Mouse (Mus musculus): ENCODE results near the gene Nanp. TPM values are rescaled to one million over a fixed set of nuclear protein-coding genes. Genes with fewer than 3 reads are reported as not detected.

Gene Nanp
- polyA plus RNA-seq (2015; fragmentation: Nextera tagmentation; extraction: Ambion mirVana) = 32.4 and 35.3 TPM in 2 replicates

DNA sequence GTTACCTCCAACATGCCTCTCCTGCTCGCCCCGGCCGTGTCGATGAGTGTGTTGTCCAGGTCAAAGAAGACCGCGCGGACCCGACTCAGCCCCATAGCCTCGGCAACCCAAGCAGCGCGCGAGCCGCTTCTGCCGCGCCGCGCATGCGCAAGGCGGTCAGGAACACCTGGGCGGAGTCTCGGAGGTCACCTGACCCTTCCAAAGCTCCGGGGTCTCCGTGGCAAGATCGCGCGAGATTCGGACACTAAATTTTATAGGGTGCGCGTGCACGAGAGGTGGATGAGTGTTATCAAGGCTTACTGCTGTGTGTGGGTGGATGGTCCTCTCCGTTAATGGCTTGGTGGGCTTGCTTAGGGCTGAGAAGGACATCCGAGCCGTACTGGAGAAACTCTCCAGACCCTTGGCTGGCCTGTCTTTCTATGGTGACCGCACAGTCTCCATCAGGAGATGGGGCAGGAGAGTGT is at the start of gene Nanp, which contains the start of gene Ninl:
Gene Nanp (minus strand): TSS at position 167 of the 464 bp plus-strand sequence.
Gene Ninl (minus strand): TSS at position 151 of the 464 bp plus-strand sequence.
- Histone ChIP-seq H3K9ac (replicated peaks) (peak within 1 kb of the TSS; percentile 99), H3K4me2 (replicated peaks) (peak within 1 kb of the TSS; percentile 80), H3K27me3 (no peaks in the 10 kb centered on the region), H3K4me1 (peaks cover 20% of the 10 kb centered on the region), H3K9me3 (no peaks in the 10 kb centered on the region), H3K4me3 (peak within 1 kb of the TSS; percentile 92), H3K36me3 (no peaks in the 10 kb centered on the region), H3K27ac (replicated peaks) (peak within 1 kb of the TSS; percentile 68)
- peak; percentile 95 for ATAC-seq (replicated peaks)
- WGBS = 2% methylated on average over 34 of the region's 34 CpGs

DNA sequence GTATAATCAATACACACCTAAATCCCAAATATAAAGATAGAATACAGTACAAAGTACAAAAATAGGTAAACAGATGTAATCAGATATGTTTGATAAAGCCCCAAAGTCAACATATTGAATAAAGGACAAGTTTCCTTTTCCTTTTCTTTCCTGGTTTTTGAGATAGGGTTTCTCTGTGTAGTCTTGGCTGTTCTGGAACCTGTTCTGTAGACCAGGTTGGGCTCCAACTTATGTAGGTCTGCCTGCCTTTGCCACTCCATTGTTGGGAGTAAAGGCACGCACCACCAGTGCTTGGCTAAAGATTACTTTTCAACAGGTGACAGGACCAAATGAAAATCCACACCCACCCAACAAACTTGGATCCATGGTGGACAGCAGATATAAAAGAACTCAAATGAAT is 17.4 kb upstream of the Nanp start:
- 85% methylated on average over 1 of the region's 1 CpGs for WGBS
- no peaks in the 10 kb centered on the region for H3K4me1 ChIP-seq
- H3K27me3 ChIP-seq = no peaks in the 10 kb centered on the region
- ATAC-seq (replicated peaks) = no peak
- no peak overlapping the region for H3K4me2 ChIP-seq (replicated peaks)
- H3K36me3 ChIP-seq = no peaks in the 10 kb centered on the region
- no peak overlapping the region for H3K9ac ChIP-seq (replicated peaks)
- no peak overlapping the region for H3K4me3 ChIP-seq
- H3K27ac ChIP-seq (replicated peaks) = no peak overlapping the region
- no peaks in the 10 kb centered on the region for H3K9me3 ChIP-seq

DNA sequence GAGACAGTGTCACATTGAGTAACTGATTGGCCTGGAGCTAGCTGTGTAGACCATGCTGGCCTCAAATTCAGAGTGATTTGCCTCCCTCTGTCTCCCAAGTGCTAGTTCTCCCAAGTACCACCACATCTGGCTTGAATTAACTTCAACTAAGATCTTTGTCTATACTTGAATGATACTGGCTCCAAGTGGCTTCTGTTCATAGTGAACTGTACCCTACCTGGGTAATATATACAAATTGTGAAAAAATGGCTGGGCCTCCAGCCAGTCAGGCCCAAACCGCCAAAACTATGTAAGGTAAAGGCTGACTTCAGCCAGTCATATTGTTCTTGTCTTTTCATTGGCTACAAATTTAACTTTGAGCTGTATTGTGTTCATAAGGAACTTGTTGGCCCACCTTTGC is 1.2 kb upstream of the Nanp start:
- Histone ChIP-seq H3K4me1 (peaks cover 20% of the 10 kb centered on the region), H3K9me3 (no peaks in the 10 kb centered on the region), H3K36me3 (no peaks in the 10 kb centered on the region), H3K4me2 (replicated peaks) (no peak overlapping the region), H3K9ac (replicated peaks) (no peak overlapping the region), H3K27ac (replicated peaks) (no peak overlapping the region), H3K4me3 (no peak overlapping the region), H3K27me3 (no peaks in the 10 kb centered on the region)
- ATAC-seq (replicated peaks) = no peak
- 90% methylated on average over 1 of the region's 1 CpGs for WGBS

DNA sequence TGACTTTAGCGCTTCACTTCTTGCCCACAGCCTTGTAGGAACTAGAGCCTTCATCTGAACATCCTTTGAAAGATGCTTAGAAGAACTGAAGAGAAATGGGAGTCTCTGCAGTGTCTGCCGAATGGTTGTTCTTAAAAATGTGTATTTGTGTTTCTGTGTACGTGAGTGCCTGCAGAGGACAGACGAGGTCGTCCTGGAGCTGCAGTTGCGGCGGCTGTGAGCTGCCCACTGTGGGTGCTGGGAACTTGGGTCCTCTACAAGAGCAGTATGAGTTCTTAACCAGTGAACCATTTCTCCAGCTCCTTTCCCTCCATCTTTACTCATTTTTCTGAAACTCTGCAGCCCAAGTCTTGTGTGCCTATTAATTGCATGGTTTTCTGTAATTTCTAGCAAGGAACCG is 528 bp upstream of the Nanp start:
- Histone ChIP-seq H3K9ac (replicated peaks) (peak overlapping the region; percentile 99), H3K36me3 (no peaks in the 10 kb centered on the region), H3K4me2 (replicated peaks) (peak overlapping the region; percentile 80), H3K27me3 (no peaks in the 10 kb centered on the region), H3K27ac (replicated peaks) (peak overlapping the region; percentile 68), H3K4me3 (peak overlapping the region; percentile 92), H3K9me3 (no peaks in the 10 kb centered on the region), H3K4me1 (peaks cover 20% of the 10 kb centered on the region)
- ATAC-seq (replicated peaks) = peak; percentile 42; the same call in 1 of the 2 replicates
- 45% methylated on average over 8 of the region's 8 CpGs for WGBS

DNA sequence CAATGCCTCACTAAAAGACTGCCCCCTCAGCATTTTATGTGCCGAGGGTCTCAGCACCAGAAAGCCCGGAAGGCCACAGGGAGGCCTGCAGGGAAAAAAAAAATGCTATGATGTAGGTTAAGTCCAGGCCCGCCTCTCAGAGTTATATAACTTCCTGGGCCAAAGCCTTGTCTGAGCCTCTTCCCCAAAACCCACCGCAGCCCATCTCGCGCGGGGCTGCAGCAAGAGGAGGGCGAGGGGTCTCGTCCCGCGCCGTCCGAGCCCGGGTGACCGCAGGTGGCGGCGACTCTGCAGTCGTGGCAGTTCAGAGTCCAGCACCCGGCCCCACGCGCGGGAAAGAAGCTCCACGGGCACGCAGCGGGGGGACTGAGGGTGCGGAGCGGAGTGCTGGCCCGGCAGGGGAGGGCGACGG is 381 bp downstream of the Nanp start:
- H3K9me3 ChIP-seq = no peaks in the 10 kb centered on the region
- WGBS = under 1% methylated on average over 30 of the region's 30 CpGs
- ATAC-seq (replicated peaks) = no peak; the same call in 1 of the 2 replicates
- no peaks in the 10 kb centered on the region for H3K27me3 ChIP-seq
- H3K4me3 ChIP-seq = peak overlapping the region; percentile 92
- H3K9ac ChIP-seq (replicated peaks) = peak overlapping the region; percentile 99
- H3K27ac ChIP-seq (replicated peaks) = peak overlapping the region; percentile 64
- peaks cover 20% of the 10 kb centered on the region for H3K4me1 ChIP-seq
- no peaks in the 10 kb centered on the region for H3K36me3 ChIP-seq
- H3K4me2 ChIP-seq (replicated peaks) = peak overlapping the region; percentile 80

DNA sequence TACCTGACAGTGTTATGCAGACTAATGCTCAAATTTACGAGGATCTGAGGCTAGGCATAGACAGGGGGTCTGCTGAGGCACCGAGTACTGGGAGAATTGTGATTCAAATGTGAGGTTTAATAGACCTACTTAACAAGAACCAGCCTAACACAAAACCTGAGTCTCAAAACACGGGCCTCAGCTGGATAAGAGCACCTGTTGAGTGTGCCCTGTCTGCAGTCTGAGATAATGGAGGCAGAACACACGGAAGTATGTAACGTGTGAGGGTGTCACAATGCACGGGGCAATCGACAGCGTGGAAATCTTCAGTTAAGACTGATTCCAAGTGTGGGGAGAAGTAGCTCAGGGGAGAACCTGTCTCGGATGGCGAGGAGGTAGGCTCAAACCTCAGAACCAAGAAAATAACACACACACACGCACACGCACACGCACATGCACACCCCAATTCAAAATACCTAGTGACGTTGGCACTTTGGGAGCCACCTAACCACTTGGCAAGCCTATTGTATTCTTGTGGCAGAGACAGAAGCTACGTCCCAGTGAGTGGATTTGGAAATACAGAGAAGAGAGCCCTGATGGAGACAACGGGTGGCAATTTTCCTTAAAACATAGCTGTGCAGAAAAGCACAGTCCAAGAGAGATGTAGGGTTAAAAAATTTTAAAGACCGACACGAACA is 1.2 kb downstream of the Nanp start:
- Histone ChIP-seq H3K9ac (replicated peaks) (peak overlapping the region; percentile 99), H3K36me3 (no peaks in the 10 kb centered on the region), H3K27me3 (no peaks in the 10 kb centered on the region), H3K4me2 (replicated peaks) (peak overlapping the region; percentile 80), H3K4me1 (peaks cover 20% of the 10 kb centered on the region), H3K9me3 (no peaks in the 10 kb centered on the region), H3K4me3 (peak overlapping the region; percentile 92), H3K27ac (replicated peaks) (no peak overlapping the region)
- ATAC-seq (replicated peaks) = no peak
- WGBS = 51% methylated on average over 18 of the region's 18 CpGs

DNA sequence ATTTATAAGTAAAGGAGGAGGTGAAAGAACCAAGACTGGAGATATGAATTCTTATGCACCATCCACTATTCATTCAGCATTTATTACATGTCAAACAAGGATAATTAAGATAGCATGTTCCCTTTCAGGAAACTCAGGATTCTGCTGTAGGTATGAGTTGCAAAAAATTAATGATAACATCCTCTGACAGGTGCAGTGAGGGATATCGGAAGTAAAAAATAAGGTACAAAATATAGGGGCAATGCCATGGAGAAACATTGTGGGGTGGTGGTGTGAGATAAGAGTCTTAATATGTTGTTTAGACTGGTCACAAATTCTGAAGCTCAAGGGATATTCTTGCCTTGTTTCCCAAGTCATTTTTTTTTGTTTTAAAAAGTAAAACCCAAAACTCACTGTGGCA is 1.9 kb downstream of the Nanp start:
- Histone ChIP-seq H3K9ac (replicated peaks) (no peak overlapping the region), H3K4me1 (peaks cover 20% of the 10 kb centered on the region), H3K27ac (replicated peaks) (no peak overlapping the region), H3K4me2 (replicated peaks) (no peak overlapping the region), H3K9me3 (no peaks in the 10 kb centered on the region), H3K4me3 (no peak overlapping the region), H3K27me3 (no peaks in the 10 kb centered on the region), H3K36me3 (no peaks in the 10 kb centered on the region)
- WGBS = 100% methylated on average over 1 of the region's 1 CpGs
- ATAC-seq (replicated peaks) = no peak

DNA sequence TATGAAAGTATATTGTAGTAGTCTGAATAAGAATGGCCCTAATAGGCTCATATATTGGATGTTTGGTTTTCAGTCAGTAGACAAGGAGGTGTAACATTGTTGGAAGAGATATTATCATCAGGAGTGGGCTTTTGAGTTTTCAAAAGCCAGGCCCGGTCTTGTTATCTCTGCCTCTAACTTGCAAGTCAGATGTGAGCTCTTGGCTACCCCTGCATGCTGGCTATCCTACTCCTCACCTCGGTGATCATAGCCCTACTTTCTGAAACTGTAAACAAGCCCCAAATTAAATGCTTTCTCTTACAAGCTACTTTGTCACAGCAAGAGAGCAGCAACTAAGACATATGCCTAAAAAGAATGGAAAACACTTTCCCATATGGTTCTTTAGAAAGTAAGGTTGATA is 2.5 kb downstream of the Nanp start:
- Histone ChIP-seq H3K27ac (replicated peaks) (no peak overlapping the region), H3K4me1 (peaks cover 20% of the 10 kb centered on the region), H3K4me3 (no peak overlapping the region), H3K9me3 (no peaks in the 10 kb centered on the region), H3K9ac (replicated peaks) (no peak overlapping the region), H3K36me3 (no peaks in the 10 kb centered on the region), H3K4me2 (replicated peaks) (no peak overlapping the region), H3K27me3 (no peaks in the 10 kb centered on the region)
- ATAC-seq (replicated peaks) = no peak
- 97% methylated on average over 2 of the region's 2 CpGs for WGBS

DNA sequence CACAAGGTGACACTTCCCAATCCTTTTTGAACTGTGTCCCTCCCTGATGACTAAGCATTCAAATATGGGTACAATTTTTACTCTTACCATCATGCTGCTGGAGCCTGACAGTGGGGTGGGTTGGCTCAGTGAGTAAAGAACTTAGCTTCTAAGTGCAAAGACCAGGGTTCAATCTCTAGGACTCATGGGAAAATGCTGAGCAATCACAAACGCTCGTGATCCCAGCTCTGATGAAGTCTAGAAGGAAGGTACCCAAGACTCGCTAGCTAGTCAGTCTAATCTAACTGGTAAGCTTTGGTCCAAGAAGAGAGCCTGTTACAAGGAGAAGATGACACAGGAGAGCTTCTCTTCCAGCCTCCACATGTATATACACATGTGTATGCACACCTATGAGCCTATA is 4.8 kb downstream of the Nanp start:
- Histone ChIP-seq H3K27ac (replicated peaks) (no peak overlapping the region), H3K4me2 (replicated peaks) (no peak overlapping the region), H3K4me1 (peaks cover 13% of the 10 kb centered on the region), H3K9ac (replicated peaks) (no peak overlapping the region), H3K27me3 (no peaks in the 10 kb centered on the region), H3K36me3 (no peaks in the 10 kb centered on the region), H3K9me3 (no peaks in the 10 kb centered on the region), H3K4me3 (no peak overlapping the region)
- 91% methylated on average over 3 of the region's 3 CpGs for WGBS
- no peak for ATAC-seq (replicated peaks)

DNA sequence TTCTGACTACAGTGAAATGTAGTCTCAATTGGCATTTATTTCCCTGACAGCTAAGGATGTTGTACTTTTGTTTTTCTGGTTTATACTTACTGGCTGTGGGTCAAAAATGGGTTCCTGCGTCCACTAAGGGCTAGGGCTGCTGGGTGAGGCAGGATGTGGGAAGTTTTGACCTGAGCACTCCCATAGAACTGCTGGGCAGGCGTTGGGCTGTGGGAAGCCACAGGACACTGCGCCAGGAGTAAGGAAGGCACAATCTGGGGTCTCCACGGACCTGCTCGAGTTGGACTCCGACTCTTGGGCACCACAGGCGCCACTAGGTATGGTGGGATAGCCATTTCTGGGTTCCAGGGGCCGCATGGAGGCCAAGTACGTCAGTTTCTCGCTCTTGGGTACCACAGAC is 18.0 kb downstream of the Nanp start:
- Histone ChIP-seq H3K4me1 (no peaks in the 10 kb centered on the region), H3K36me3 (no peaks in the 10 kb centered on the region), H3K9ac (replicated peaks) (no peak overlapping the region), H3K27me3 (no peaks in the 10 kb centered on the region), H3K4me2 (replicated peaks) (no peak overlapping the region), H3K27ac (replicated peaks) (no peak overlapping the region), H3K9me3 (no peaks in the 10 kb centered on the region), H3K4me3 (no peak overlapping the region)
- no peak for ATAC-seq (replicated peaks)
- 89% methylated on average over 10 of the region's 10 CpGs for WGBS

DNA sequence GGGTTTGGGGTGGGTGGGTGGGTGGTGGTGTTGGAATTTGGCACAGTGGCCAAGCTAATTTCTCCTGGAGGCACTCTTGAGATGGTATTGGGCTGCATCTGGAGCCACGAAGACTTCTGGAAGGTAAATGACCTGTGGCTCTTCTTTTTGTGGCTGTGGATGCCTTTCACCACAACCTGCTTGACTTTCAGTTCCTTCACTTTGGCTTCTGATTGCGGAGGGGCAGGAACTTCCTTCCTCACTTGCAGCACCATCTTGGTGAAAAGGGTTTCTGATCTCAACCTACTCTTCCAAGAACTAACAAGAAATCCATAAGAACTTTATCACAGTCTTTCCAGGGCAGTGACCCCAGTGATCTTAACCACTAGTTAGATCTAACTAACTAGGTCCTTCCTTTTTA is 23.9 kb downstream of the Nanp start:
- no peaks in the 10 kb centered on the region for H3K27me3 ChIP-seq

DNA sequence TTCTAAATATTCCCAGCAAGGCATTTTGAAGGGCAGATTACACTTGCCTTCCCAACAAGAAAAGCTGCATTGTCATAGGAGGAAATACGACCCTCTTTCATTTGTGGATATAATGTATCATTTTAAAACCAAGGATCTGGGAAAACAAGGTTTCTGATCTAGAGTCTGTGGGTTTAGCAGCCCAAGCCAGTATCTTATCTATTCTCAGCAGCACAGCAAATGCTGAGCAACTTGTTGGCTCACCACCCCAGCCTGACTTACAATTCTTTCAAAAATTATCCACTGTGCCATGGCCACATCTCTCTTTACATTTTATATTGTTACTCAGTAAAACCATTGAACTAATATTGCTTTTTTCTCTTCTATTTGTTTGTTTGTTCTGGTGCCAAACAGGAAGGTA is 27.9 kb downstream of the Nanp start:
- Histone ChIP-seq H3K27ac (replicated peaks) (no peak overlapping the region), H3K27me3 (no peaks in the 10 kb centered on the region), H3K36me3 (no peaks in the 10 kb centered on the region), H3K9ac (replicated peaks) (no peak overlapping the region), H3K4me3 (no peak overlapping the region), H3K4me1 (peaks cover 19% of the 10 kb centered on the region), H3K9me3 (no peaks in the 10 kb centered on the region), H3K4me2 (replicated peaks) (no peak overlapping the region)
- 75% methylated on average over 1 of the region's 1 CpGs for WGBS
- ATAC-seq (replicated peaks) = no peak

More for the DNA sequence above, 23.9 kb downstream of the Nanp start:
- Histone ChIP-seq H3K36me3 (no peaks in the 10 kb centered on the region), H3K27ac (replicated peaks) (no peak overlapping the region), H3K4me2 (replicated peaks) (no peak overlapping the region), H3K9ac (replicated peaks) (no peak overlapping the region), H3K4me1 (no peaks in the 10 kb centered on the region), H3K9me3 (no peaks in the 10 kb centered on the region), H3K4me3 (no peak overlapping the region)
- no peak for ATAC-seq (replicated peaks)
- WGBS = 90% methylated on average over 2 of the region's 2 CpGs
